Mouse (Mus musculus) limb, embryonic 13.5 days (tissue): ENCODE results near the gene Gm6169. TPM values are rescaled to one million over a fixed set of nuclear protein-coding genes. Genes with fewer than 3 reads are reported as not detected.
"Not testable (repeated sequence)": the region's sequence is repeated elsewhere in the genome, so short reads cannot be mapped to it uniquely, and the experiment has no call there.

Experiments
- ATAC-seq: fragments of 200-750 bp; cut with Nextera tagmentation; 2 replicates; pipeline ENCODE4 v1.8.0; 2017; ENCODE audit warnings: low read depth, moderate number of reproducible peaks, moderate TSS enrichment; ENCODE audit not compliant: low FRiP score
- H3K27ac ChIP-seq: fragments of 300-500 bp; sonication (generic); 2 replicates; pipeline ENCODE4 v1.5.1; 2015; ENCODE audit warnings: inconsistent platforms, mild to moderate bottlenecking, moderate library complexity
- H3K27me3 ChIP-seq: fragments of 300-500 bp; sonication (generic); 2 replicates; pipeline ENCODE4 v1.6.1; 2015; ENCODE audit warnings: mild to moderate bottlenecking, inconsistent platforms
- H3K36me3 ChIP-seq: fragments of 300-500 bp; sonication (generic); 2 replicates; pipeline ENCODE4 v1.6.1; 2015; ENCODE audit warnings: inconsistent platforms, mild to moderate bottlenecking, moderate library complexity
- H3K4me1 ChIP-seq: fragments of 300-500 bp; sonication (generic); 2 replicates; pipeline ENCODE4 v1.6.1; 2015; ENCODE audit warnings: inconsistent platforms
- H3K4me2 ChIP-seq: fragments of 300-500 bp; sonication (generic); replicated peaks from 2 replicates; pipeline ENCODE4 v1.6.1; 2015; ENCODE audit warnings: inconsistent platforms, mild to moderate bottlenecking, moderate library complexity
- H3K4me3 ChIP-seq: fragments of 300-500 bp; sonication (generic); 2 replicates; pipeline ENCODE4 v1.5.1; 2015; ENCODE audit warnings: moderate library complexity, mild to moderate bottlenecking, inconsistent platforms
- H3K9ac ChIP-seq: fragments of 300-500 bp; sonication (generic); 2 replicates; pipeline ENCODE4 v1.6.1; 2015; ENCODE audit warnings: mild to moderate bottlenecking, inconsistent platforms
- H3K9me3 ChIP-seq: fragments of 300-500 bp; sonication (generic); 2 replicates; pipeline ENCODE4 v1.6.1; 2016; ENCODE audit warnings: inconsistent platforms
- WGBS: fragments of 180-500 bp; shearing (Covaris S2); methylation state at CpG from one replicate; pipeline ENCODE4 v1.1.7; 2015; 5-methylcytosine and 5-hydroxymethylcytosine counted together
- polyA plus RNA-seq: library from polyadenylated mRNA; unstranded; fragments of >200 nt; fragmentation: Nextera tagmentation; extraction: Ambion mirVana; gene quantifications from 2 replicates; pipeline ENCODE4 v1.2.1, GENCODE M21; 2015

The Gm6169 gene
- polyA plus RNA-seq, 1 experiment from 2014 or later = 1.9 TPM

GRCm38 (mm10) chr13:97066649-97067550, 32.1 kb downstream of the Gm6169 start, which contains the start of gene Fam169a:
TSS of gene Fam169a (plus strand) at chr13:97067286.
- Histone ChIP-seq H3K27ac (no peak within 1 kb of the TSS), H3K36me3 (no peaks in the 10 kb centered on the region), H3K27me3 (peaks cover 34% of the 10 kb centered on the region), H3K4me1 (0 out of 2 replicates have a peak, but pooled peaks cover 3% of the 10 kb centered on the region), H3K4me2 (no peak within 1 kb of the TSS), H3K4me3 (no peak within 1 kb of the TSS), H3K9me3 (no peaks in the 10 kb centered on the region), H3K9ac (no peak within 1 kb of the TSS)
- no peak for ATAC-seq
- 57% methylated on average over 15 of the region's 15 CpGs for WGBS

- not testable (repeated sequence) for H3K36me3 ChIP-seq, H3K9me3 ChIP-seq, ATAC-seq, H3K4me1 ChIP-seq, H3K4me2 ChIP-seq, H3K27ac ChIP-seq, H3K9ac ChIP-seq, H3K4me3 ChIP-seq
- 48% methylated on average over 18 of the region's 18 CpGs for WGBS
- peaks cover 28% of the 10 kb centered on the region for H3K27me3 ChIP-seq
These were observed 34.0 kb downstream of the Gm6169 start for GRCm38 (mm10) chr13:97064844-97065621.

- H3K27me3 ChIP-seq = peaks cover 22% of the 10 kb centered on the region
- H3K9me3 ChIP-seq = no peaks in the 10 kb centered on the region
- no peak for ATAC-seq
- H3K4me1 ChIP-seq = 0 out of 2 replicates have a peak, but pooled peaks cover 3% of the 10 kb centered on the region
- no peak overlapping the region for H3K27ac ChIP-seq
- H3K4me3 ChIP-seq = no peak overlapping the region
- H3K9ac ChIP-seq = no peak overlapping the region
- no peak overlapping the region for H3K4me2 ChIP-seq
- no peaks in the 10 kb centered on the region for H3K36me3 ChIP-seq
- 48% methylated on average over 3 of the region's 3 CpGs for WGBS
These were observed 34.6 kb downstream of the Gm6169 start for GRCm38 (mm10) chr13:97064413-97064812.

DNA sequence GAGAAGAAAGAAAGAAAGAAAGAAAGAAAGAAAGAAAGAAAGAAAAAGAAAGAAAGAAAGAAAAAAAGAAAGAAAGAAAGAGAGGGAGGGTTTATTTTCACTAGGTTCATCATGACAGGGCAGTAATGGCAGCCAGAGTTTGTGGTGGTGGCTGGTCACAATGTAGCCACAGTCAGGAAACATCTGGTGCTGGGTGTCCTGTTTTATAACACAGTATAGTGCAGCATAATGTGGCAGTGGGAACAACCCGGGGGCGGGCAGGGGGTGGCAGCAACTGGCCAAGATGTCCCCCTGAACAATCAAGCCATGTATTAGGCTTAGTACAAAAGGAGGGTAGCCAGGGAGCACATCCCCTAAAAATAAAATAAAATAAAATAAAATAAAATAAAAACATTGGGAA, 35.6 kb downstream of the Gm6169 start:
- no peak for ATAC-seq
- H3K9me3 ChIP-seq = no peaks in the 10 kb centered on the region
- H3K4me2 ChIP-seq = no peak overlapping the region
- H3K4me1 ChIP-seq = 0 out of 2 replicates have a peak, but pooled peaks cover 3% of the 10 kb centered on the region
- WGBS = 70% methylated on average over 2 of the region's 2 CpGs
- no peak overlapping the region for H3K4me3 ChIP-seq
- H3K27ac ChIP-seq = no peak overlapping the region
- H3K9ac ChIP-seq = no peak overlapping the region
- no peaks in the 10 kb centered on the region for H3K36me3 ChIP-seq
- peaks cover 18% of the 10 kb centered on the region for H3K27me3 ChIP-seq

DNA sequence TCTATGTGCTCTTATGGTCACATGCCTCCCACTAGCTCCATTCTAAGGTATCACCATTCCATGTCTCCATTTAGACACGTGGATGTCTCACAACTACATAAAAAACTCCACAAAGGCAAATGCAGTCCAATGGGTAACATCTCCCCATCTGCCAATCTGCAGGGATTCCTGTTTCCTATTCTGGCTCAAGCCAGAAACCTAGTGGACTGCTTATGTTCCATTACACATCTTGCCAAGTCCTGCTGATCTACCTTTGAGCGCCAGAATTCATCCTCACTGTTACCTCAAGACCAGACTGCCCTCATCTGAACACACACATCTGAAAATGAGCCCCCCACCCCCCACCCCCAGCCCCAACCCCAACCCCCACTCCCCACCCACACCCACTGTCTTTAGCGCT, 36.9 kb downstream of the Gm6169 start:
- no peaks in the 10 kb centered on the region for H3K9me3 ChIP-seq
- 93% methylated on average over 3 of the region's 3 CpGs for WGBS
- no peak overlapping the region for H3K4me3 ChIP-seq
- no peak overlapping the region for H3K4me2 ChIP-seq
- peaks cover 6% of the 10 kb centered on the region for H3K27me3 ChIP-seq
- H3K27ac ChIP-seq = no peak overlapping the region
- no peak for ATAC-seq
- H3K9ac ChIP-seq = no peak overlapping the region
- 0 out of 2 replicates have a peak, but pooled peaks cover 3% of the 10 kb centered on the region for H3K4me1 ChIP-seq
- no peaks in the 10 kb centered on the region for H3K36me3 ChIP-seq

DNA sequence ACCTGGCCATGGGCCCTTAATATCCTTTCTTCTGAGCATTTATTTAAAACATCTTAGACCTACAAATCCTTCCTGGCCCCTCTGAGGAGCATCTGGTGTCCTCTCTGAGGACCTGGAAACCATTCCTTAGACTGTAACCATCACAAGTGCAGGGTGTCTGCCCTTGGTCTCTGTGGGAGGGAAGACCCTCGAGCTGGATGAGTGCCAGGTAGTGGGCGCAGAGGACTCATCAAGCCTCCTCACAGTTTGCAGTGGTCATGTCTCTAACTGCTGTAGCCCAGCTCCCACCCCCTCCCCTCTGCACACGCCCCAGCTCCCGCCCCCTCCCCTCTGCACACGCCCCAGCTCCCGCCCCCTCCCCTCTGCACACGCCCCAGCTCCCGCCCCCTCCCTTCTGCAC, 38.7 kb downstream of the Gm6169 start:
- H3K27ac ChIP-seq = no peak overlapping the region
- no peak overlapping the region for H3K9ac ChIP-seq
- no peak for ATAC-seq
- H3K4me3 ChIP-seq = no peak overlapping the region
- H3K4me2 ChIP-seq = no peak overlapping the region
- H3K4me1 ChIP-seq = 0 out of 2 replicates have a peak, but pooled peaks cover 3% of the 10 kb centered on the region
- no peaks in the 10 kb centered on the region for H3K9me3 ChIP-seq
- WGBS = 75% methylated on average over 2 of the region's 8 CpGs
- no peaks in the 10 kb centered on the region for H3K36me3 ChIP-seq
- no peaks in the 10 kb centered on the region for H3K27me3 ChIP-seq

GRCm38 (mm10) chr13:97059746-97060145, 39.3 kb downstream of the Gm6169 start:
- Histone ChIP-seq H3K27ac (no peak overlapping the region), H3K9ac (no peak overlapping the region), H3K27me3 (no peaks in the 10 kb centered on the region), H3K36me3 (no peaks in the 10 kb centered on the region), H3K4me3 (no peak overlapping the region), H3K4me1 (0 out of 2 replicates have a peak, but pooled peaks cover 3% of the 10 kb centered on the region), H3K9me3 (no peaks in the 10 kb centered on the region), H3K4me2 (no peak overlapping the region)
- ATAC-seq = no peak
- WGBS = 93% methylated on average over 6 of the region's 6 CpGs

DNA sequence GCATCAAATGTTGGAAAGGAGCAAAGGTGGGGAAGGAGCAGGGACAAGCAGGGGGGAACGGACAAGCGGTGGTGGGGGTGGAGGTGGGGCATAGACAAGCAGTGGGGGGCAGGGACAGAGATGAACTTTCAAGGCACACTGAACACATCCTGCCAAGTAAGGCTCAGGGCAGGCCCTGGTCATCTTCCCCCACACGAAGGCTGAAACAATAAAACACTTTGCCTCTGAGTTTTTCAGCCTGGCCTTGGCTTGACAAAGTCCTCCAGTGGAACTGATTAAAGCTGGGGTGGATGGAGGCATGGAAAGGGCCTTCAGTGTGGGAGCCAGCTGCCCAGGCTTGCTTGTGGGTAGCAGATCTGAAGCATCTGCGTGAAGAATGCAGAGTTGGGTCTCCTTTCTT, 41.2 kb downstream of the Gm6169 start:
- no peaks in the 10 kb centered on the region for H3K27me3 ChIP-seq
- H3K36me3 ChIP-seq = no peaks in the 10 kb centered on the region
- no peak overlapping the region for H3K4me2 ChIP-seq
- H3K27ac ChIP-seq = no peak overlapping the region
- no peaks in the 10 kb centered on the region for H3K9me3 ChIP-seq
- no peak overlapping the region for H3K9ac ChIP-seq
- no peak for ATAC-seq
- no peak overlapping the region for H3K4me3 ChIP-seq
- 41% methylated on average over 4 of the region's 4 CpGs for WGBS
- H3K4me1 ChIP-seq = no peaks in the 10 kb centered on the region

- Histone ChIP-seq H3K4me1 (no peaks in the 10 kb centered on the region), H3K36me3 (no peaks in the 10 kb centered on the region), H3K9me3 (no peaks in the 10 kb centered on the region), H3K27me3 (no peaks in the 10 kb centered on the region), H3K4me2 (no peak overlapping the region), H3K4me3 (no peak overlapping the region), H3K27ac (no peak overlapping the region), H3K9ac (no peak overlapping the region)
- ATAC-seq = no peak
- WGBS = 73% methylated on average over 8 of the region's 8 CpGs
These were observed 45.2 kb downstream of the Gm6169 start for GRCm38 (mm10) chr13:97053844-97054243.

DNA sequence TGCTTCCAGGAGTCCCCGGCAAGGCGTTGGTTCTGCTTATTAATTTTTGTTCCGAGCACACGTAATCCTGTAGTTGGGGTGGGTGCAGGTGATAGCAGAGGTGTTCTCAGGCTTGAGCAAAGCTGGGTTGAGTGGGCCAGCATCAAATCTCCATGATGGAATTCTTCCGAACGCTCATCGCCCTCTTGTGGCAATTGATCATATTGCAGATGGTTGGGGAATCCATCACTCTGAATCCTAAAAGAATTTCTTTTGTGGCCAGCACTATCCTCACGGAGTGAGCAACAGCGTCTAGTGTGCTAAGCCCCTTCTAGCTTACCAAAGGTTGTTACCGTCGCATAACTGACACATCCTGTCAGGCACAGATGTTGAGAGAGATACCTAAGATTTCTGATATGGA, 46.4 kb downstream of the Gm6169 start:
- Histone ChIP-seq H3K9ac (no peak overlapping the region), H3K4me3 (no peak overlapping the region), H3K27ac (no peak overlapping the region), H3K36me3 (no peaks in the 10 kb centered on the region), H3K27me3 (no peaks in the 10 kb centered on the region), H3K4me2 (no peak overlapping the region), H3K9me3 (no peaks in the 10 kb centered on the region), H3K4me1 (no peaks in the 10 kb centered on the region)
- ATAC-seq = no peak
- 19% methylated on average over 11 of the region's 11 CpGs for WGBS

GRCm38 (mm10) chr13:97051158-97051557, 47.9 kb downstream of the Gm6169 start:
- Histone ChIP-seq H3K27me3 (no peaks in the 10 kb centered on the region), H3K9ac (no peak overlapping the region), H3K9me3 (no peaks in the 10 kb centered on the region), H3K4me3 (no peak overlapping the region), H3K27ac (no peak overlapping the region), H3K4me2 (no peak overlapping the region), H3K36me3 (no peaks in the 10 kb centered on the region), H3K4me1 (no peaks in the 10 kb centered on the region)
- WGBS = 83% methylated on average over 6 of the region's 6 CpGs
- ATAC-seq = no peak
